Mouse (Mus musculus): ENCODE data around the gene Frmd4a. TPM values are rescaled to one million over a fixed set of nuclear protein-coding genes. Genes with fewer than 3 reads are reported as not detected.
A peak's percentile ranks its signal among the peaks of the same experiment; 100 is the strongest.

The Frmd4a gene
- polyA plus RNA-seq, 1 experiment from 2014 or later: 19.3 TPM

DNA sequence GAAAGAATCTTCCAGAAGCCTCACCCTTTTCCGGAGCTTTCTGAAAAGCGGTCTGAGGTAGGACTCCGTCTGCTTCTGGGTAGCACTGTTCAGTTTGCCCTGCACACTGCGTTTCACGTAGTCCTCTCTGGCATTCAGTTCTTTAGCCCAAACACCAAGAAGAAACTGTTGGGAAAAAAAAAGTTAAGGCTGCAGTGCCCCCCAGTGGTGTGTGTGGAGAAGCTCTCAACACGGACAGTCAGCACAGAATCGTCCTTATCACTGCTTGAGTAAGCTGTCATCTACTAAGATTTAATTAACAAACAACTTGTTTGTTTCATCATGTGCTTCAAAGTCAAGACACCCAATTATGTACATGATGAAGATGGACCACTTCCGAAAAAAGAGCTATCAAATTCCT, 618.3 kb downstream of the Frmd4a start:
- Histone ChIP-seq H3K4me2 (ENCODE audit: low read depth, low read length) (no peak overlapping the region), H3K4me3 (ENCODE audit: low read length) (no peak overlapping the region), H3K9ac (ENCODE audit: low read length) (no peak overlapping the region), H3K27me3 (ENCODE audit: control insufficient read depth, insufficient read depth, low read length) (no peaks in the 10 kb centered on the region), H3K9me3 (replicated peaks; ENCODE audit: control insufficient read depth, low read length) (no peaks in the 10 kb centered on the region), H3K27ac (ENCODE audit: low read length) (no peak overlapping the region), H3K36me3 (ENCODE audit: control insufficient read depth, insufficient read depth) (peaks cover 52% of the 10 kb centered on the region), H3K4me1 (ENCODE audit: control insufficient read depth, insufficient read depth, low read length) (no peaks in the 10 kb centered on the region)
- 82% methylated on average over 8 of the region's 8 CpGs for WGBS
- ATAC-seq (replicated peaks; ENCODE audit: extremely low read depth, insufficient read depth, low FRiP score): no peak

- 71% methylated on average over 7 of the region's 7 CpGs for WGBS
- Histone ChIP-seq H3K36me3 (ENCODE audit: control insufficient read depth, insufficient read depth) (peaks cover 52% of the 10 kb centered on the region), H3K4me2 (ENCODE audit: low read depth, low read length) (no peak overlapping the region), H3K9me3 (replicated peaks; ENCODE audit: control insufficient read depth, low read length) (no peaks in the 10 kb centered on the region), H3K4me3 (ENCODE audit: low read length) (no peak overlapping the region), H3K27me3 (ENCODE audit: control insufficient read depth, insufficient read depth, low read length) (no peaks in the 10 kb centered on the region), H3K9ac (ENCODE audit: low read length) (no peak overlapping the region), H3K4me1 (ENCODE audit: control insufficient read depth, insufficient read depth, low read length) (no peaks in the 10 kb centered on the region), H3K27ac (ENCODE audit: low read length) (no peak overlapping the region)
- ATAC-seq (replicated peaks; ENCODE audit: extremely low read depth, insufficient read depth, low FRiP score): no peak
Measured at GRCm38 (mm10) chr2:4636656-4637055, 619.1 kb downstream of the Frmd4a start.

DNA sequence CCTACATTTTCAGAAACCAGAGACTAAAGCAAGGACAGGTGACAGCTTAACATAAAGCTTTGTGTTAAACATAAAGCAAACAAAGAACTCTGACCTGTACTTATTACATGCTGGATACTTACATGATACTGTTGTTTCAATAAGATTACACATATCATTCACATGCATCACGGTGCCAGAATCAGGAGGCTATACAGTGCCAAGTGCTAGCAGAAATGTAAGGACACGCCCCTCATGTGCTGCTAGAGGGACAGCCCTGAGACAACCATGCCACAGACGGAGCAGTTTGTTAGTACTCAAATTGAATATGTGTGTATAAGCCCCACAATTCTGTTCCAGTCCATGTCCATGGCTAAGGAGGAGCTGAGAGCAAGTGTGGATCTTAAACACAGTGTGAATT, 620.7 kb downstream of the Frmd4a start:
- Histone ChIP-seq H3K27me3 (ENCODE audit: control insufficient read depth, insufficient read depth, low read length) (no peaks in the 10 kb centered on the region), H3K4me3 (ENCODE audit: low read length) (no peak overlapping the region), H3K9me3 (replicated peaks; ENCODE audit: control insufficient read depth, low read length) (no peaks in the 10 kb centered on the region), H3K9ac (ENCODE audit: low read length) (no peak overlapping the region), H3K4me1 (ENCODE audit: control insufficient read depth, insufficient read depth, low read length) (no peaks in the 10 kb centered on the region), H3K4me2 (ENCODE audit: low read depth, low read length) (no peak overlapping the region), H3K27ac (ENCODE audit: low read length) (no peak overlapping the region), H3K36me3 (ENCODE audit: control insufficient read depth, insufficient read depth) (peaks cover 53% of the 10 kb centered on the region)
- no peak for ATAC-seq (replicated peaks; ENCODE audit: extremely low read depth, insufficient read depth, low FRiP score)
- WGBS: 87% methylated on average over 3 of the region's 3 CpGs

- no peak for ATAC-seq (replicated peaks; ENCODE audit: extremely low read depth, insufficient read depth, low FRiP score)
- H3K36me3 ChIP-seq (ENCODE audit: control insufficient read depth, insufficient read depth): peaks cover 38% of the 10 kb centered on the region
- H3K4me3 ChIP-seq (ENCODE audit: low read length): no peak overlapping the region
- no peaks in the 10 kb centered on the region for H3K27me3 ChIP-seq (ENCODE audit: control insufficient read depth, insufficient read depth, low read length)
- H3K4me1 ChIP-seq (ENCODE audit: control insufficient read depth, insufficient read depth, low read length): no peaks in the 10 kb centered on the region; the same call in none of the 2 replicates
- WGBS: 84% methylated on average over 4 of the region's 4 CpGs
- H3K27ac ChIP-seq (ENCODE audit: low read length): no peak overlapping the region
- no peaks in the 10 kb centered on the region for H3K9me3 ChIP-seq (replicated peaks; ENCODE audit: control insufficient read depth, low read length)
- no peak overlapping the region for H3K9ac ChIP-seq (ENCODE audit: low read length)
- H3K4me2 ChIP-seq (ENCODE audit: low read depth, low read length): no peak overlapping the region
Measured at GRCm38 (mm10) chr2:4645066-4645465, 627.5 kb downstream of the Frmd4a start.

DNA sequence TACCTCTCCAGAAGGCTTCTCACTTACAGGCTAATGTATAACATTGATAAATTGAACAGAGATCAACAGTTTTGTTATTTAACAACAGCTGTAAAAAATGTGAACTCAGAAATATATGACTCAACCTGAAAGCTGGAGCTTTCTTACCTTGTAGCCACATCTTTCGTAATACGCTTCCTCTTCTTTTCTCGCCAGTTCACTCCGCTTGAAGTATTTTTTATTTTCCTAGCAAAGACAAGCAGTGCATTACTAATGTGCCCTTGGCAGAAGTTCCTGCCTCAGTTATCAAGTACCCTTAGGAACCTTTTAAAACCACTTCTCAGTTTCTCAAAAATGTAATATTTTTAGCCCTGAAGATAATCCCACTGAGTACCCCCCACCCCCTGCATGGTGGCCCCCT, 630.6 kb downstream of the Frmd4a start:
- Histone ChIP-seq H3K4me1 (ENCODE audit: control insufficient read depth, insufficient read depth, low read length) (peaks cover 6% of the 10 kb centered on the region), H3K9ac (ENCODE audit: low read length) (no peak overlapping the region), H3K36me3 (ENCODE audit: control insufficient read depth, insufficient read depth) (peaks cover 26% of the 10 kb centered on the region), H3K9me3 (replicated peaks; ENCODE audit: control insufficient read depth, low read length) (no peaks in the 10 kb centered on the region), H3K27ac (ENCODE audit: low read length) (no peak overlapping the region), H3K4me3 (ENCODE audit: low read length) (no peak overlapping the region), H3K4me2 (ENCODE audit: low read depth, low read length) (no peak overlapping the region), H3K27me3 (ENCODE audit: control insufficient read depth, insufficient read depth, low read length) (no peaks in the 10 kb centered on the region)
- no peak for ATAC-seq (replicated peaks; ENCODE audit: extremely low read depth, insufficient read depth, low FRiP score)
- 90% methylated on average over 4 of the region's 4 CpGs for WGBS

DNA sequence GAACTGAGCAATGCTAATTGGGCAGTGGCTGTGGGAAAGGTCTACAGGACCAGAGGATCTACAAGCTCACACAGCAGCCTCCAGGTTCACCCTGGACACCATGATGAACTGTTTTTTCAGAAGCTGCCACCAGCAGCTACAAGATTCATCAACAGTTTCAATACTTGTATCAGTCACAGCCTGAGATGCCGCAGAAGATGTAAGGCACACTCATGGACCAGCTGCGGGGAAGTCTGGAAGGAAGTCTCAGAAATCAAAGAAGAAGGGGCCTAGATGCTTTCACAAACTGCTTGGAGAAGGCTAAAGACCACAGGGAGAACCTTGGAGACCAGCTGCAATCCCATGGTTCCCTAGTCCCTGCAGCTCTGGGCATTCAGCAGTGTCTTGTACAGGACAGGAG, 632.1 kb downstream of the Frmd4a start:
- Histone ChIP-seq H3K27ac (ENCODE audit: low read length) (no peak overlapping the region), H3K4me3 (ENCODE audit: low read length) (no peak overlapping the region), H3K9ac (ENCODE audit: low read length) (no peak overlapping the region), H3K9me3 (replicated peaks; ENCODE audit: control insufficient read depth, low read length) (no peaks in the 10 kb centered on the region), H3K27me3 (ENCODE audit: control insufficient read depth, insufficient read depth, low read length) (no peaks in the 10 kb centered on the region), H3K4me1 (ENCODE audit: control insufficient read depth, insufficient read depth, low read length) (peaks cover 6% of the 10 kb centered on the region), H3K4me2 (ENCODE audit: low read depth, low read length) (no peak overlapping the region), H3K36me3 (ENCODE audit: control insufficient read depth, insufficient read depth) (peaks cover 18% of the 10 kb centered on the region)
- WGBS: 93% methylated on average over 2 of the region's 2 CpGs
- no peak for ATAC-seq (replicated peaks; ENCODE audit: extremely low read depth, insufficient read depth, low FRiP score)

GRCm38 (mm10) chr2:4651500-4652285, 634.2 kb downstream of the Frmd4a start, which contains the start of gene Prpf18:
Prpf18 (minus strand) TSS chr2:4652113.
- H3K4me1 ChIP-seq (ENCODE audit: control insufficient read depth, insufficient read depth, low read length): peaks cover 6% of the 10 kb centered on the region
- peak within 1 kb of the TSS; percentile 29 for H3K27ac ChIP-seq (ENCODE audit: low read length)
- H3K9ac ChIP-seq (ENCODE audit: low read length): peak within 1 kb of the TSS; percentile 78
- peaks cover 6% of the 10 kb centered on the region; the same call in 1 of the 2 replicates for H3K36me3 ChIP-seq (ENCODE audit: control insufficient read depth, insufficient read depth)
- H3K4me3 ChIP-seq (ENCODE audit: low read length): peak within 1 kb of the TSS; percentile 99
- ATAC-seq (replicated peaks; ENCODE audit: extremely low read depth, insufficient read depth, low FRiP score): peak; percentile 85
- 1% methylated on average over 40 of the region's 40 CpGs for WGBS
- H3K27me3 ChIP-seq (ENCODE audit: control insufficient read depth, insufficient read depth, low read length): no peaks in the 10 kb centered on the region
- H3K4me2 ChIP-seq (ENCODE audit: low read depth, low read length): peak within 1 kb of the TSS; percentile 88
- H3K9me3 ChIP-seq (replicated peaks; ENCODE audit: control insufficient read depth, low read length): no peaks in the 10 kb centered on the region

- whole genome bisulfite sequencing: 74% methylated on average over 2 of the region's 2 CpGs
- no peak overlapping the region for H3K4me2 ChIP-seq (ENCODE audit: low read depth, low read length)
- H3K9ac ChIP-seq (ENCODE audit: low read length): no peak overlapping the region
- ATAC-seq (replicated peaks; ENCODE audit: extremely low read depth, insufficient read depth, low FRiP score): no peak
- H3K36me3 ChIP-seq (ENCODE audit: control insufficient read depth, insufficient read depth): no peaks in the 10 kb centered on the region
- peaks cover 2% of the 10 kb centered on the region; the same call in 1 of the 2 replicates for H3K27me3 ChIP-seq (ENCODE audit: control insufficient read depth, insufficient read depth, low read length)
- H3K4me1 ChIP-seq (ENCODE audit: control insufficient read depth, insufficient read depth, low read length): no peaks in the 10 kb centered on the region
- no peak overlapping the region for H3K4me3 ChIP-seq (ENCODE audit: low read length)
- no peaks in the 10 kb centered on the region for H3K9me3 ChIP-seq (replicated peaks; ENCODE audit: control insufficient read depth, low read length)
- H3K27ac ChIP-seq (ENCODE audit: low read length): no peak overlapping the region
Measured at GRCm38 (mm10) chr2:4660677-4661076, 643.2 kb downstream of the Frmd4a start.

Data from heart, embryonic 16.5 days (tissue).